Mouse (Mus musculus): ENCODE measurements around the gene Sac3d1.

Gene Sac3d1

DNA sequence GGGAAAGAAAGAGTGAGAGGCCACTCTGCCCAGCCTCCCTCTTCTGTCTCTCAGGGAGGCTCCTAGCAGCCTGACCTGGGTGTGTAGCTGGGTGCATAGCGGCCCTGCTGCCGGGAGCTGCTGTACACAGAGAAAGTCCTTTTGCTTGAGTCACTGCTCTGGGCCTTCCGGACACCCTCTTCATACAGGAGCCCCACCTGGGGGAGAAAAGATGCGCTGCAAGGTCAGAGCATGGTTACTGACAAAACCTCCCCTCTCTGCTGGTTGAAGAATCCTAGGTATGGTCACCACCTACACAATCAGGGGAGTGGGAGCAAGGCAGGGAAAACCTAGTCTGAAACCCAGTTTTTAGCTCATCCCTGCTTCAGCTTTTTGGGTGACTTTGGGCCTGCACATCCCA lies 49.5 kb downstream of the Sac3d1 start:
- no peak for DNase-seq (ENCODE audit: low spot score)

DNA sequence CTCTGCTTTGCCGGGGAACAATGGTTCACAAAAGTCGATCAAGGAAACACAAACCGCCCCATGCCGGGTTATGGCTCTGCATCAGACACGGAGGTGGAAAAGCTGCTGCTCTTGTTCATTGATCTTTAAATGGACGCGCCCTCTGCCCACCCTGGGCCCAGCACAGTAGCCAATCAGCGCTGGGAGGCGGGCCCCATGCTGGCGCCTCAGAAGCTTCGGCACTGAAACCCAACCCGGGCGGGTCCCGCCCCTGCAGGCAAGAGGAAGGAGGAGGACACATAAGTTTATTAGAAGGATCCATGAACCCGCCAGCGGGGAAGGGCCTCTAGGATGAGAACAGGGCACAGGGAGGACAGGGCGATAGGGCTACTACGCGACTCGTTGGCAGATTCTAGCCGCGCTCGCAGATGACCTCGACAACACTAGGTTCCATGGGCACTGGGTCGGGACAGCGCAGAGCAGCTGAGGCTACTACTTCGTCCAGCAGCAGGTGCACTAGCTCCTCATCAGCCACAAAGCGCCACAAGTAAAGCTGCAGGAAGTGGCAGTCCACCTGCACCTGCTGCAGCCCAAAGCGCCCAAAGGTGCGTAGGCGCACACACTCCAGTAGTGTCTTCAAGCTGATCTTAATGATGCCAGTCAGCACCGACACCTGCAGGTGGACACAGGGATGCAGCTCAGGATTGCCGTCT lies 50.6 kb downstream of the Sac3d1 start, which contains the start of gene Tm7sf2:
Tm7sf2 (minus strand) TSS at position 650 of the 692 bp plus-strand sequence.
- DNase-seq (ENCODE audit: low spot score): peak; percentile 82

DNA sequence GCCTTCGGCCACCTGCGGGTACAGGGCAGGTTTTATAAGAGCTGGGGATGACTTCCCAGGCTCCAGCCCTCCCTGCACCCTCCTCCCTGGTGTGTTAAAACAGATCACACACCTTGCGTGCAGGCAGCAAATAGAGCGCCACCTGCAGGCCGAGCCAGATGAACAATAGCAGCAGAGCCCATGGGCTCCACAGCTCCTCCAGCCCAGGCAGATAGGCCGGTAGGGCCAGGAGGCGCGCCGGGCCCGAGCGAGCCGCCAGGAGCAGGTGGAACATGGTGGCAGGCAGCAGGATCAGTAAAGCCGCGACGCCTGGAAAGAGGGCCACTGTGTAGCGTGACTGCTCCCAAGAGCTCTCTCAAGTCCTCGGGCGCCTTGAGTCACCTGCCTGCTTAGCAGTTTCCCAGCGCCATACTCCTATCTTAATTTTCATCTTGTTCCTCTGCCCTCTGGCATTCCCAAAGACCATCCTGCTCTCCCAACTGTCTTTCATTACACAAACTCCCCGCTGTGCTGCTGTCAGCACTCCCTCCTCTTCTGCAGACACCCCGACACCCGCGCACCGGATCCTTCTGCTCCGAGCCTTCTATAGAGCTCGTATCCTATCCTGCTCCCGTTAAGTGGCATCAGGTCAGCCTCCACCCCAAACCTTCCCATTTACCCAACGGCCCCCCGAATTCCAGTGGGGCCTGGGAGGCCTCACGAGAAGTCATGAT lies 51.3 kb downstream of the Sac3d1 start:
- peak; percentile 76 for DNase-seq (ENCODE audit: low spot score)

DNA sequence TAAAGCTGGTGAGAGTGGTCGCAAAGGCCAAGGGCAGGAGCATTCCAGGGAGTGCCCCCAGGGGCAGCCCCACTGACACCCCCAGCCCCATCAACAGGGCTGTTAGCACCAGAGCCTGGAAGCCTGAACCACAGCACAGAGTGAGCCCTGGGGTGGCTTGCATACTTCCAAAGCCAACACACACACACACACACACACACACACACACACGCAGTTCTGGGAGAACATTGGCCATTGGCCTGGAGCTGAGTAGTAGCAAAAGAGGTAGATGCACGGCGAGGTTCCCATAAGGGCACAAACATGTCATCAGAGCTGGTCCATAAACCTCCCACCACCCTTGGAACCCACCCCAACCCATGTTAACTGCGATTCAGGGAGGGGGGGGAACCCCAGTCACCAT lies 51.9 kb downstream of the Sac3d1 start:
- DNase-seq (ENCODE audit: low spot score): no peak

Measured in spleen, adult 12 weeks (tissue).